Mouse (Mus musculus): Measurements from ENCODE around the gene Olfr48.

DNA sequence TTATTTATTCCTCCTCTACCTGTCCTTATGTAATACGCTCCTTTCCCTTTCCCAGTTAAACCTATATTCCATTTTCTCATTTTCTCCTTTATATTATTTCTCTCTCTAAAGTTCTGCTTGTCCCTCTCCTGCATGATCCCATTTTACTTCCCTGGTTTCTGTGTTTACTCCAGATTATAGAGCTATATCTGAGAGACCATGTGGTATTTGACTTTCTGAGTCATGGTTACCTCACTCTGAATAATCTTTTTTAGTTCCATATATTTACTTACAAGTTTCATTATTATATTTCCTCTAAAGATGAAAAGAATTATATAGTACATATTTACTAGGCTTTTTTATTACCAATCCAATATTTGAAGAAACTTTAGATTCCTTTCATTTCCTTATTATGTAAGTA, 1.2 kb upstream of the Olfr48 start:
- no peak for TF ChIP-seq POLR2A (IDR thresholded peaks at IDR 0.05; ENCODE audit: control insufficient read depth in 1 of 2, insufficient read depth in 1 of 2, low read depth in 1 of 2, low read length in 2 of 2, poor library complexity in 1 of 2)
- TF ChIP-seq JUND (IDR thresholded peaks at IDR 0.05; ENCODE audit: low read depth, low read length) = no peak
- no peak for TF ChIP-seq TCF12 (IDR thresholded peaks at IDR 0.05; ENCODE audit: low read depth, low read length)
- no peak for TF ChIP-seq GATA1 (IDR thresholded peaks at IDR 0.05; ENCODE audit: low read depth, low read length)
- no peak for TF ChIP-seq ZC3H11A (IDR thresholded peaks at IDR 0.05; ENCODE audit: low read depth, low read length)
- no peak for TF ChIP-seq TAL1 (IDR thresholded peaks at IDR 0.05; ENCODE audit: low read length)
- no peak for TF ChIP-seq CTCF (IDR thresholded peaks at IDR 0.05 in 2 of 3, conservative IDR thresholded peaks at IDR 0.05 in 1 of 3; ENCODE audit: control insufficient read depth in 1 of 3, insufficient read depth in 1 of 3, low read depth in 2 of 3, low read length in 3 of 3, poor library complexity in 1 of 3, severe bottlenecking in 1 of 3)
- TF ChIP-seq EP300 (IDR thresholded peaks at IDR 0.05; ENCODE audit: low read depth in 1 of 2, low read length in 2 of 2) = no peak
- no peak for TF ChIP-seq MAX (IDR thresholded peaks at IDR 0.05; ENCODE audit: low read length)
- TF ChIP-seq SMC3 (IDR thresholded peaks at IDR 0.05; ENCODE audit: low read depth, low read length) = no peak
- no peak for TF ChIP-seq CHD2 (IDR thresholded peaks at IDR 0.05; ENCODE audit: low read length)
- no peak for TF ChIP-seq BHLHE40 (IDR thresholded peaks at IDR 0.05; ENCODE audit: borderline replicate concordance, low read depth, low read length)
